25 mouse cellular contexts compared by ENCODE assay signal in genomic region chr5:134442066-134442465, GRCm38 (mm10).
"Had no signal": no experiment of that assay in that cellular context is flagged by ENCODE, and none has a peak within 500 bp of the region (broad histone marks: within the 10 kb centered on the region; RNA-seq: fewer than 3 reads in every experiment).

No protein-coding gene starts in this region.

- H3K27ac ChIP-seq: heart, embryonic 10.5 days; hindbrain, embryonic 13.5 days; hindbrain, embryonic 15.5 days; hindbrain, postnatal 0 days; kidney, embryonic 15.5 days; kidney, postnatal 0 days; layer of hippocampus, adult 2 months; left cerebral cortex, adult 2 months; limb, embryonic 13.5 days; limb, embryonic 15.5 days; liver, embryonic 12.5 days; liver, embryonic 14.5 days had no signal

- ATAC-seq: hindbrain, postnatal 0 days; intestine, embryonic 16.5 days; liver, embryonic 12.5 days had no signal

- H3K36me3 ChIP-seq: hindbrain, embryonic 15.5 days had no signal

- H3K4me3 ChIP-seq: heart, embryonic 10.5 days; heart, embryonic 12.5 days; heart, embryonic 15.5 days; hindbrain, embryonic 13.5 days; hindbrain, embryonic 15.5 days; kidney, embryonic 15.5 days; layer of hippocampus, adult 2 months; left cerebral cortex, adult 2 months; limb, embryonic 13.5 days; limb, embryonic 15.5 days; liver, embryonic 12.5 days had no signal

- H3K4me2 ChIP-seq: heart, embryonic 12.5 days; heart, embryonic 15.5 days; hindbrain, embryonic 13.5 days; hindbrain, embryonic 15.5 days; kidney, embryonic 15.5 days; limb, embryonic 13.5 days; limb, embryonic 15.5 days; liver, embryonic 12.5 days had no signal

- H3K27me3 ChIP-seq: heart, embryonic 12.5 days; heart, embryonic 15.5 days; hindbrain, embryonic 13.5 days; hindbrain, embryonic 15.5 days; kidney, embryonic 15.5 days; limb, embryonic 13.5 days; limb, embryonic 15.5 days; liver, embryonic 12.5 days had no signal

- DNase-seq: gastrocnemius, postnatal 14 days; gastrocnemius, postnatal 36 days; heart, adult 11 months; heart, postnatal 14 days; heart, postnatal 36 days; kidney, adult 11 months; kidney, adult 2 months; kidney, adult 9 months; kidney, postnatal 14 days; kidney, postnatal 36 days had no signal

- H3K9me3 ChIP-seq: heart, embryonic 10.5 days; heart, embryonic 15.5 days; hindbrain, embryonic 15.5 days; kidney, embryonic 15.5 days; limb, embryonic 15.5 days; liver, embryonic 12.5 days had no signal

- H3K9ac ChIP-seq: heart, embryonic 12.5 days; heart, embryonic 15.5 days; hindbrain, embryonic 13.5 days; hindbrain, embryonic 15.5 days; kidney, embryonic 15.5 days; limb, embryonic 13.5 days; limb, embryonic 15.5 days; liver, embryonic 12.5 days; liver, embryonic 14.5 days had no signal
